Mouse (Mus musculus): Measurements from ENCODE around the gene Tmcc2. TPM values are rescaled to one million over a fixed set of nuclear protein-coding genes. Genes with fewer than 3 reads are reported as not detected.
A peak's percentile ranks its signal among the peaks of the same experiment; 100 is the strongest.

Tmcc2 gene
- polyA plus RNA-seq (2014; fragmentation: Nextera tagmentation; extraction: Ambion mirVana): 28.4 and 29.1 TPM in 2 replicates

DNA sequence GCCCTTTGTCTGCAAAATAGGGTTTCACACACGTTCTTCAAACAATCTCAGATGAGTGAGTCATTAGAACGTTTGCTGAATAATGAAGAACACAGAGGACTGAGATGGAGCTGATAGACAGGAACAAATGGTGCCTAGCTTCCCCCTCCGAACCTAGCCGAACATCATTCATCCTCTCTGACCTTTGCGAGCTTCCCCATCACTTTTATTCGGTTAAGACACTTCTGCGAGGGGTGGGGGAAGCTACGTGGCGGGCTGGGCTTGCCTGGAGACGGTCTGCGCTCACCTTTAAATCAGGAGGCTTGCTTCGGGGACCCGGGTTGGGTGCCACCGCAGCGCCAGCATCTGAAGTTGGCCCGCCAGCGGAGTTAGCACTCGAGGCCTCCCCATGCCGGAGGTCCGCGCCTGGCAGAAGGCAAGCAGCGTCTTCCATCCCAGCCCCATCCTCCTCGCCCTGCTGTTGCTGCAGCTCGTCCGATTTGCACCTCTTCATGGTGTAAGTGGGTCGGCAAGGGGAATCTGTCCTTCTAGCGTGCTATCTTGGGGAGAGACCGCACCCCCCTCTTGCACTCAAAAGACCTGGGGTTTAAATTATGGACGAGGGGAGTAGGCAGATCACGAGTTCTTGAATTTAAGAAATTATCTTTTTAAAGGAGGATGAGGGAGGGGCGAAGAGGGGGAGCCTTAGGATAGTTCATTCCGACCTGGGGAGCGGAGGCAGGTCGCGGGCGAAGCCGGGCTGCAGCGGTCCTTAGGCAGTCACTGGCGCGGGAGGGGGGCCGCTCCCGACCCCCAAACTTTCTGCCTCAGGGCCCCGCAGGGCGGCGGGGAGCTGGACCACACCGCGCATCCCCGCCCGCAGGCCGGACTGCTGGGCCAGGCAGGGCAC, at the start of gene Tmcc2:
Gene Tmcc2, minus strand, starts transcription at position 591 of the 889 bp plus-strand sequence.
- Histone ChIP-seq H3K27ac (replicated peaks; ENCODE audit: low read depth, low read length) (peak within 1 kb of the TSS; percentile 89), H3K4me3 (replicated peaks; ENCODE audit: low read depth, low read length) (peak within 1 kb of the TSS; percentile 57), H3K9me3 (ENCODE audit: control insufficient read depth, low read length) (no peaks in the 10 kb centered on the region), H3K4me2 (ENCODE audit: low read length) (peak within 1 kb of the TSS; percentile 88), H3K27me3 (ENCODE audit: control insufficient read depth, insufficient read depth, low read length) (no peaks in the 10 kb centered on the region), H3K9ac (replicated peaks; ENCODE audit: low read length) (peak within 1 kb of the TSS; percentile 87), H3K36me3 (ENCODE audit: control insufficient read depth, insufficient read depth, low read length) (no peaks in the 10 kb centered on the region), H3K4me1 (ENCODE audit: control insufficient read depth, insufficient read depth, low read length) (peaks cover 38% of the 10 kb centered on the region)
- peak; percentile 68 for DNase-seq
- peak; percentile 48 for ATAC-seq (ENCODE audit: low FRiP score, low TSS enrichment)
- under 1% methylated on average over 47 of the region's 50 CpGs for WGBS

DNA sequence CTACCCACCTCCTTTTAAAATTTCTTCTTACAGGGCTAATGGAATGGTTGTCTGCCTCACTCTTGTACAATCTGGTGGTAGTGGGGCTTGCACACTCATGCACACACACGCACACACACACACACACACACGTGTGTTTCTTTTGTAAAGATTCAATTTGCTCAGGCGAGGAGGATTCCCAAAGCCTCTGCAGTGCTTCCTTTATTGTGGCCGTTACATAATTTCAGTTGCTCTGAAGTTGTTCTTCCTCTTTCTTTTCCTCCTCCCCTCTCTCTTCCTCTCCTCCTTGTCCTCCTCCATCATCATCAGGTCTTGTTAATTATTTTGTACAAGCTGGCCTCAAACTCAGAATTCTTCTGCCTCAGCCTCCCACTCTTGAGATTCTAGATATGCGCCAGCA, 46.3 kb upstream of the Tmcc2 start:
- no peak for DNase-seq
- 84% methylated on average over 5 of the region's 5 CpGs for WGBS

DNA sequence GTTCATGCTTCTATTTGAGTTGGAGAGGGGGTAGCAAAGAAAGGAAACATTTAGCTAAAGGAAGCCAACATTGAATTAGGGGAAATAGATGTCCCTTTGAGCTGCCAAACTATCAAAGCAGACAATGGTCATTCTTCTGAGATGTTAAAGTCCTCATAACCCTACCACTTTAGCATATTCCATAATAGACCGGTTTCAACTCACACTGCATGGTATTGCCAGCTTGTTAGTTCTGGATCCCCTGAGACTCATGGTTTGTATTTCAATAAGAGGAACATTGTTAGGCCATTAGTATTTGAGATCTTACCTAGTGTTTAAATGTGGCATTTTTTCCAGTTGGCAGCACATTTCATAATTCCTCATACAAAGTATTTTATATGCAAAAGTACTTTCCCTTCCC, 45.9 kb upstream of the Tmcc2 start:
- 67% methylated on average over 1 of the region's 1 CpGs for WGBS
- peaks cover 37% of the 10 kb centered on the region for H3K36me3 ChIP-seq (ENCODE audit: control insufficient read depth, insufficient read depth, low read length)
- H3K9me3 ChIP-seq (ENCODE audit: control insufficient read depth, low read length): no peaks in the 10 kb centered on the region
- no peak overlapping the region for H3K27ac ChIP-seq (replicated peaks; ENCODE audit: low read depth, low read length)
- ATAC-seq (ENCODE audit: low FRiP score, low TSS enrichment): no peak
- no peak overlapping the region for H3K9ac ChIP-seq (replicated peaks; ENCODE audit: low read length)
- H3K4me1 ChIP-seq (ENCODE audit: control insufficient read depth, insufficient read depth, low read length): no peaks in the 10 kb centered on the region
- no peaks in the 10 kb centered on the region for H3K27me3 ChIP-seq (ENCODE audit: control insufficient read depth, insufficient read depth, low read length)
- no peak overlapping the region for H3K4me3 ChIP-seq (replicated peaks; ENCODE audit: low read depth, low read length)
- DNase-seq: no peak
- no peak overlapping the region for H3K4me2 ChIP-seq (ENCODE audit: low read length)

More for the DNA sequence above, 46.3 kb upstream of the Tmcc2 start:
- no peaks in the 10 kb centered on the region for H3K4me1 ChIP-seq (ENCODE audit: control insufficient read depth, insufficient read depth, low read length)
- H3K4me3 ChIP-seq (replicated peaks; ENCODE audit: low read depth, low read length): no peak overlapping the region
- no peak overlapping the region for H3K27ac ChIP-seq (replicated peaks; ENCODE audit: low read depth, low read length)
- no peaks in the 10 kb centered on the region for H3K9me3 ChIP-seq (ENCODE audit: control insufficient read depth, low read length)
- ATAC-seq (ENCODE audit: low FRiP score, low TSS enrichment): no peak
- H3K27me3 ChIP-seq (ENCODE audit: control insufficient read depth, insufficient read depth, low read length): no peaks in the 10 kb centered on the region
- no peak overlapping the region for H3K4me2 ChIP-seq (ENCODE audit: low read length)
- H3K9ac ChIP-seq (replicated peaks; ENCODE audit: low read length): no peak overlapping the region
- peaks cover 42% of the 10 kb centered on the region for H3K36me3 ChIP-seq (ENCODE audit: control insufficient read depth, insufficient read depth, low read length)

DNA sequence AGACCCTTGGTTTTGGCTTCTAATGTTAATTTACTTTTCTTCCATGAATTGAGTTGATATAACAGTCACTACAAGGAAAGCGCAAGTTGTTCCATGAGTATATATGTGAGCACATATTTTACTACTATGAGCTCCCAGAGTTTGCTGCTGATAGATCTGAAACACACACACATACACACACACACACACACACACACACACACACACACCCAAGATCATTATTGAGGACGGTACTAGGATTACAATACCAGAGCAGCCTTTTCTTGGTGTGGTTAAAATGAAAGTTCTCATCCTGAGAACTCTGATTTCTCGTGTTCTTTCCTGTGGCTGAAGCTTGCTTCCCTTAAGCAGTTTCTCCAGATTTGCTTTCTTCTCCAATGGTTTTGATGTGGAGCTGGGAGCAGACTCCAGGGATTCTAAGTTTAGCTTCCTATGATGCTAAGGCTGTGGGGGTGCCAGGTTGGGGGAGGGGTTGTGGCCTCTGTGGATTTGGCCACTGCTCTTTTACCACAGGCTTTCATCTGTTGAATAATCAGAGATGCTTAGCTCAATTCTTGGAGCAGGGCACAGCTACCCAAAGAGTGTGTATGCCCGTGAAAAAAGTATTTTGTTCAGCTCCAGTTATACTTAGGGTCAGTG, 45.4 kb upstream of the Tmcc2 start:
- DNase-seq (no peak), ATAC-seq (ENCODE audit: low FRiP score, low TSS enrichment) (no peak)
- Histone ChIP-seq H3K9me3 (ENCODE audit: control insufficient read depth, low read length) (no peaks in the 10 kb centered on the region), H3K4me3 (replicated peaks; ENCODE audit: low read depth, low read length) (no peak overlapping the region), H3K4me2 (ENCODE audit: low read length) (no peak overlapping the region), H3K36me3 (ENCODE audit: control insufficient read depth, insufficient read depth, low read length) (peaks cover 33% of the 10 kb centered on the region), H3K9ac (replicated peaks; ENCODE audit: low read length) (no peak overlapping the region), H3K27me3 (ENCODE audit: control insufficient read depth, insufficient read depth, low read length) (no peaks in the 10 kb centered on the region), H3K27ac (replicated peaks; ENCODE audit: low read depth, low read length) (no peak overlapping the region), H3K4me1 (ENCODE audit: control insufficient read depth, insufficient read depth, low read length) (0 out of 2 replicates have a peak, but pooled peaks cover 4% of the 10 kb centered on the region)
- WGBS: 78% methylated on average over 4 of the region's 4 CpGs

DNA sequence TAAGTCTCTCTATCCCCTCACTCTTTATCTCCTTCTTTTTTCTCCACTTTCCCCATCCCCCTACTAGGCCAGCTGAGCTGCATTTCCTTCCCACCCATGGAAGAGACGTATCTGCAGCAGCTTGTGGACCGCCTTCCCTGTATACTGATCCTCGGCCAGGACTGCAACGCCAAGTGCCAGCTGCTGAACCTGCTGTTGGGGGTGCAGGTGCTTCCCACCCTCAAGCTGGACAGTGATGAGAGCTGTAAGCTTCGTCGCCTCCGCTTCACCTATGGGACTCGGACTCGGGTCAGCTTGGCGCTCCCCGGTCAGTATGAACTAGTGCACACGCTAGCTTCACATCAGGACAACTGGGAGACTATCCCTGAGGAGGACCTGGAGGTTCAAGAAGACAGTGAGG, 43.0 kb upstream of the Tmcc2 start:
- peaks cover 8% of the 10 kb centered on the region; the same call in 1 of the 2 replicates for H3K4me1 ChIP-seq (ENCODE audit: control insufficient read depth, insufficient read depth, low read length)
- H3K27ac ChIP-seq (replicated peaks; ENCODE audit: low read depth, low read length): no peak overlapping the region
- no peaks in the 10 kb centered on the region for H3K27me3 ChIP-seq (ENCODE audit: control insufficient read depth, insufficient read depth, low read length)
- no peaks in the 10 kb centered on the region for H3K9me3 ChIP-seq (ENCODE audit: control insufficient read depth, low read length)
- 94% methylated on average over 12 of the region's 12 CpGs for WGBS
- no peak overlapping the region for H3K4me3 ChIP-seq (replicated peaks; ENCODE audit: low read depth, low read length)
- H3K9ac ChIP-seq (replicated peaks; ENCODE audit: low read length): no peak overlapping the region
- H3K4me2 ChIP-seq (ENCODE audit: low read length): no peak overlapping the region
- no peak for DNase-seq
- ATAC-seq (ENCODE audit: low FRiP score, low TSS enrichment): no peak
- H3K36me3 ChIP-seq (ENCODE audit: control insufficient read depth, insufficient read depth, low read length): peaks cover 18% of the 10 kb centered on the region

DNA sequence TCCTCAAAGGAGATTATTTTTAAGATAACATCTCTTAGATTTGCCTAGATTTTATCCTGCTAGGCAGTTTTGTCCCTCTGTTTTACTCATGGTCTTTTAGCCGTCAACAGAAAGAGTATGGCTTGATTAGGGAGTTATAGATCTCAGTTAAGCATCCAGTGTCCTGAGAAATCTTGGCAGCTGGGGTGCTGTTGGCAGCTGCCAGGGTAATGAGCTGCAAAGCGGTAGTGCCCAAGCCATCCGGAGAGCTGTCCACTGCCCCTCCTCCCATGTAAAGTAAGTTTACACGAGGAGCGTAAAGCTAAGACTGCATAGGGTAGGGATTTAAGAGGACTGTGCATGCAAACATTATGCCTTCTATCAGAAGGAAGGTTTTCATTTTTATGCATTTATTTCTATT, 42.3 kb upstream of the Tmcc2 start:
- Histone ChIP-seq H3K9ac (replicated peaks; ENCODE audit: low read length) (no peak overlapping the region), H3K27me3 (ENCODE audit: control insufficient read depth, insufficient read depth, low read length) (no peaks in the 10 kb centered on the region), H3K36me3 (ENCODE audit: control insufficient read depth, insufficient read depth, low read length) (peaks cover 17% of the 10 kb centered on the region), H3K9me3 (ENCODE audit: control insufficient read depth, low read length) (no peaks in the 10 kb centered on the region), H3K4me2 (ENCODE audit: low read length) (no peak overlapping the region), H3K27ac (replicated peaks; ENCODE audit: low read depth, low read length) (no peak overlapping the region), H3K4me3 (replicated peaks; ENCODE audit: low read depth, low read length) (no peak overlapping the region), H3K4me1 (ENCODE audit: control insufficient read depth, insufficient read depth, low read length) (peaks cover 8% of the 10 kb centered on the region; the same call in 1 of the 2 replicates)
- DNase-seq: peak; percentile 30
- 67% methylated on average over 5 of the region's 5 CpGs for WGBS
- ATAC-seq (ENCODE audit: low FRiP score, low TSS enrichment): no peak

DNA sequence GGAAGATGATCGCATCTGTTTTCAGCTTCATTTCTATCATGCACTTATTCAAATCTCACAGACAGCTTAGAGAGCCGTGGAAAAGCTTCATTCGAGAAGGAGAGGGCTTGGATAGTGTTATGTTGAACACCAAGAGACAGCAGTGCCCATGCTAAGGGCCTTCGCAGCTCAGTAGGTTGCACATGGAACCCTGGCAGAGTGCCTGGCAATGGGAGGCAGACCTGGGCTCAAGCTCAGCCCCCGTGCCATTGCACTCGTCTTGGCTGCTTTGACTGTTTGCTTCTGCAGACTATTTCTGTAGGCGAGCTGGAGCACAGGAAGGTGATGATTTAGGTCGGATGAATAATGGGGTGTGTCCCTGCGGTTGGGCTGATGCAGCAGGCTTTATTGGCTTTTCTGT, 40.6 kb upstream of the Tmcc2 start:
- H3K9ac ChIP-seq (replicated peaks; ENCODE audit: low read length): no peak overlapping the region
- no peak for DNase-seq
- no peak overlapping the region for H3K4me2 ChIP-seq (ENCODE audit: low read length)
- WGBS: 77% methylated on average over 9 of the region's 9 CpGs
- no peaks in the 10 kb centered on the region for H3K9me3 ChIP-seq (ENCODE audit: control insufficient read depth, low read length)
- no peak for ATAC-seq (ENCODE audit: low FRiP score, low TSS enrichment)
- peaks cover 8% of the 10 kb centered on the region; the same call in 1 of the 2 replicates for H3K4me1 ChIP-seq (ENCODE audit: control insufficient read depth, insufficient read depth, low read length)
- no peaks in the 10 kb centered on the region for H3K27me3 ChIP-seq (ENCODE audit: control insufficient read depth, insufficient read depth, low read length)
- H3K4me3 ChIP-seq (replicated peaks; ENCODE audit: low read depth, low read length): no peak overlapping the region
- peaks cover 15% of the 10 kb centered on the region for H3K36me3 ChIP-seq (ENCODE audit: control insufficient read depth, insufficient read depth, low read length)
- H3K27ac ChIP-seq (replicated peaks; ENCODE audit: low read depth, low read length): no peak overlapping the region

DNA sequence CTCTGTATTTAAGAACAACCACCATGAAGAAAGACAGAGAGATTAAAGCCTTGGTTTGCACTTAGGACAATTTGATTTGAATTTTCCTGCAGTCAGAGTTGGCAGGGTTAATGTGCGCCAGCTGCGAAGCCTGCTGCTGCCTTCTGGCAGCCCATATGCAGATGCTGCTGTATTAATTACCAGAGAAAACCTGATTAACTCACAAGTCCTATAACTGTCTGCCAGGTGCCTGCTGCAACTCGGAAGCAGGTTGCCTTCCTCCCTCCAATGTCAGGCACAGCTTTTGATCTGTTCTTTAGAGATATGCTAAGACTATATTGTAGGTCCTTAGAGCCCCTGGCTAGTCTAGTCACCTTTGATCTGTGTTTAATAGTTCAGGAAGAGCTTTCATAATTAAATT, 39.7 kb upstream of the Tmcc2 start:
- peaks cover 11% of the 10 kb centered on the region for H3K36me3 ChIP-seq (ENCODE audit: control insufficient read depth, insufficient read depth, low read length)
- peak; percentile 69 for DNase-seq
- no peak overlapping the region for H3K4me3 ChIP-seq (replicated peaks; ENCODE audit: low read depth, low read length)
- no peak overlapping the region for H3K9ac ChIP-seq (replicated peaks; ENCODE audit: low read length)
- H3K4me2 ChIP-seq (ENCODE audit: low read length): no peak overlapping the region
- H3K27me3 ChIP-seq (ENCODE audit: control insufficient read depth, insufficient read depth, low read length): no peaks in the 10 kb centered on the region
- no peaks in the 10 kb centered on the region for H3K9me3 ChIP-seq (ENCODE audit: control insufficient read depth, low read length)
- no peak for ATAC-seq (ENCODE audit: low FRiP score, low TSS enrichment)
- peaks cover 8% of the 10 kb centered on the region; the same call in 1 of the 2 replicates for H3K4me1 ChIP-seq (ENCODE audit: control insufficient read depth, insufficient read depth, low read length)
- WGBS: 36% methylated on average over 3 of the region's 3 CpGs
- H3K27ac ChIP-seq (replicated peaks; ENCODE audit: low read depth, low read length): peak overlapping the region; percentile 37; the same call in 1 of the 2 replicates
